Mouse (Mus musculus) fibroblast of lung, adult 2 months (primary cell): ENCODE data around the gene Flcn.
"Not testable (repeated sequence)": the region's sequence is repeated elsewhere in the genome, so short reads cannot be mapped to it uniquely, and the experiment has no call there.

Experiments used
- DNase-seq: peaks from one replicate; pipeline ENCODE4 v3.0.0-alpha.2; 2011; ENCODE audit warnings: low read depth

Gene Flcn

DNA sequence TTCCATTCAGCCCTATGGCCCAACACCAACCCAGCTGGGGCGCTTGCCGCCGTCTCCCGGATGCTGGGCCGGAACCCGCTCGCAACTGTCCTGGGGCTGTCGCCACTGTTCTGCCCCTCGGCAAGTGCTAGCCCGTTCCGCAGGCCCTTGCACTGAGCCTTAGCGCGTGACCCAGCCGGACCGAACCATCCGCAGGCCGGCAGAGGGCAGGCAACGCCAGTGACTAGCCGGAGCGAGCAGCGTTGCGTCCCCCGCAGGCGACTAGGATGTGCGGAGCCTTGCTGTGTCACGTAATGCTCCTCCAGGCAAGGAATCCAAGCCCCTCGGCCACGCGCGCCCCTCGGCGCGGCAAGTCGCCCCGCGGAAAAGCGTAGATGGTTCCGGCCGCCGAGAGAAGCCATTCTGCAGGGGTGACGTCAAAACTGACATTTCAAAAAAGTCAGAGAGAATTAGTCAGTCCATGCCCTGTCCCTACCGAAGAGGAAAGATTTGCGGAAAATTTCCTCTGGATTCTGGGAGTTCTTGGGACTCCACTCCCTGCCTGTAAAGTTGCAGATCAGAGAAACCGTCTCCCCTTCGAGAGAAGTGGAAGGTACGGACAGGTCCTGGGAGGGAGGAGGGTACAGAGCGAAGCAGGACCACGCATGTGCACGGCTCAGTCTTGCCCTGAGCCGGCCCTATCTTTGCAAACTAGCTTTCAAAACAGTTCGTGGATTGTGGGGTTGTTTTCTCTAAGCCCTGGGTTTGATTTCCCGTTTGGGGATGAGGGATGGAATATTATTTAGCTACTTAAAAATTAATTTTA lies at the start of gene Flcn:
Gene Flcn (minus strand): TSS at position 347 of the 805 bp plus-strand sequence.
- DNase-seq = peak; percentile 74

DNA sequence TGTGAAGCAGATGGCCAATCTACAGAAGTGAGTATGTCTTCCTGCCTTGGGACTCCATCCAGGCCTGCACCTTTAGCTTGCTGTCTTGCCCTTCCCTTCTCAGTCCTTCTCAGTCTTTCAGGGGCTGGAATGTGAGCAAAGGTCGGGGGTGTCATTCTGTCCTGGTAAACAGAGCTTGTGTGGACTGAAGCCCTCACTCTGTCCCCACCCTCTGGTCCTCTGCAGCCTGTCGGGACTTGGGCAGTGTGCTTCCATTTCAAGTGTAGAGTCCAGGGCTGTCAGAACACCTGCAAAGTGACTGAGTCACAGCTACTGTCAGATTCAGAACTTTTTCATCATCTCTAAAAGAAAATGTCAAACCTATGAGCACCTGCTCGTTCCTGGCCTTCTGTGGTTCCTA lies 43.0 kb upstream of the Flcn start:
- DNase-seq = no peak

GRCm38 (mm10) chr11:59847891-59848884 lies 38.4 kb upstream of the Flcn start:
- DNase-seq = no peak

DNA sequence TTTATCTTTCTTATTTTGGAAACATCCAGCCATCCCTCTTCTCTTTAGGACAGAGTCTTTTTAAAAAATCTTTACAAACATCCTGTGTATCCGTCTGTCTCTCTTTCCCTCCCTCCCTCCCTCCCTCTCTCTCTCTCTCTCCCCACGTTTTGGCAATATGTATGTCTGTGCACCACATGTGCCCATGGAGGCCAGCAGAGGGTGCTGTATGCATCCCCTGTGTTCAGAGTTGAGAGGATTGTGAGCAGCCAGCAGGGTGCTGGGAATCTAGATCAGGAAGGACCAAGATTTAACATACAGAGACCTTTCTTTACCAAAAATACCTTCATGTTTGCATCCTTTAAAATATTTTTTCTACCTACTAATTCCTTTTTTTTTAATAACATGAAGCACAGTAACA lies 37.3 kb upstream of the Flcn start:
- no peak for DNase-seq

- DNase-seq = no peak
These were observed 36.5 kb upstream of the Flcn start for GRCm38 (mm10) chr11:59846311-59846710.

DNA sequence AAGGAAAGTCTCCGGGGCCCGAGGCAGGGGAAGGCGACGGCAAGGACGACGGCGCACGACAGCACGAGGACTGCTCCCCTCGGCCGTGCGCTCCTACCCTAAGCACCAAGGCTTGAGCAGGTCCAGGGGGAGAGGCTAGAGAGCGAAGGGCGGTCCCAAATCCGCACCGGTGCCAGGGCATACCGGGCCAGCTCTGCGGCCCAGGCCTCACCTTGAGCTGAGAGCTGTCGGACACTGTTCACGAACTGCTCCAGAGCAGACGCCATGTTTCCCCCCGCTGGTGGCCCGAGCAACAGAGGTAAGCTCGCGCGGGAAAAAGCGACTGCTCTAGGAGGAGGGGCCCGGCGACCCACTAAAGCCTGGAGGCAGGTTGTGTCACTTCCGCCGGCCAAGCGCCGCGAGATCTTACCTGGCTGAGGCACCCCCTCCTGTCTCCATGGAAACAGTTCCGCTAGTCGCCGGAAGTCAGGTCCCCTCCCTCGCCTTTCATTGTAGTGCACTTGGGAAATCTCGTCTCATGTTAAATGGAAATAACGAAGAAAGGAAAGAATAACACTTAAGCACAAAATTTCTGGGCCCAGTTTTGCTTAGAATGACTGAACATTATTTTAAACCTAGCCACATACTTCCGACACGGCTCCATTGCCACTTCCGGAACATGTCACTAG lies 29.8 kb upstream of the Flcn start, which contains the start of gene Cops3:
Gene Cops3 (minus strand): TSS at position 380 of the 668 bp plus-strand sequence.
- DNase-seq = peak; percentile 90

DNA sequence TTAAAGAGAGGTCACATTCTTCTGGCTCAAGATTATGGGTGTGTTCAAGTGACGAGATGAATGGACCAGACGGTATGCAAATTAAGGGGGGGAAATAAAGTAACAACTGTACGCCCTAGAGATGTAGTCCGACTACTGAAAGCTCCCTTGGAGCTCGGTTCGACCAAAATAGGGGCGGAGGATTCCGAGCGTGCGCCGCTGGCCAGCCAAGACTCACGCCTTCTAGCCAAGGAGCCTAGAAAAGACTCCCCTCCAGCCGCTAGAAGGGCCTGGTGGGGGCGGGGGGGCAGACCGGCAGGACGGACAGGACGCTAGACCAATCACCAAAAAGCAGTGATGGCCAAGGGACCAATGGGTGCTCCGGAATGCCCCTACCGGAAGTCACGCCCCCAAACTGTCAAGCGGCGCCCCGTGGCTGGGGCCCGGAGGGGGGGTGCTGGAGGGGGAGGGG lies 29.2 kb upstream of the Flcn start, which contains the start of gene Nt5m:
Gene Nt5m (plus strand): TSS at position 440 of the 451 bp plus-strand sequence.
- DNase-seq = peak; percentile 84

GRCm38 (mm10) chr11:59838426-59838825 lies 28.6 kb upstream of the Flcn start:
- DNase-seq = no peak

DNA sequence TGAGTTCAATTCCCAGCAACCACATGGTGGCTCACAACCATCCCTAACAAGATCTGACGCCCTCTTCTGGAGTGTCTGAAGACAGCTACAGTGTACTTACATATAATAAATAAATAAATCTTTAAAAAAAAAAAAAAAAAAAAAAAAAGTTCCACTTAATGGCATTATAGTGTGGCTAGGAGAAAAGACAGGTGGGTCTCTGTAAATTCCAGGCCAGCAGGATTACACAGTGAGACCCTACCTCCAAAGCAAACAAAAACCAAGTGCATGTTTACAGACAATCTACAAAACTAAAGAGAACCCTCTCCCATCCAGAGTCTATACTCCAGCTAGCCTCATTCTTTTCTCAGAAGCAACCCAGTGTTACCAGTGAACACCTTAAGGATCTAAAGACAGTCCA lies 28.0 kb upstream of the Flcn start:
- DNase-seq = not testable (repeated sequence)

DNA sequence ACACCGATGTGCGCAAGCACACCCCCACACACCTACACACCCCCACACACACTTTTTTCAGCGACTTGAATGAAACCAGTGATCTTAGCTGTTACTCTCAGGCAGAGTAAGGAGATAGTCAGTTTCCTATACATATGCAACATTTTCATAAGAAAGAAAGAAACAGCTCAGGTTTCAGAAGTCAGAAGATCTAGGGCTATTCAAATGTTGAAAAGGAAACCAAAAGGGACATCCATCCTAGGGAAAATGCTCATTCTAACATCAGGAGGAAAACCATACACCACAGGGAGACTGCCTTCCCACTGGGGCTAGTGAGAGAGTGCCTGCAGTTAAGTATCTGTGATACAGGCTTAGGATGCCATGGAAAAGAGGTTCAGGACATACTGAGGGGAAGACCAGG lies 11.8 kb upstream of the Flcn start:
- no peak for DNase-seq

DNA sequence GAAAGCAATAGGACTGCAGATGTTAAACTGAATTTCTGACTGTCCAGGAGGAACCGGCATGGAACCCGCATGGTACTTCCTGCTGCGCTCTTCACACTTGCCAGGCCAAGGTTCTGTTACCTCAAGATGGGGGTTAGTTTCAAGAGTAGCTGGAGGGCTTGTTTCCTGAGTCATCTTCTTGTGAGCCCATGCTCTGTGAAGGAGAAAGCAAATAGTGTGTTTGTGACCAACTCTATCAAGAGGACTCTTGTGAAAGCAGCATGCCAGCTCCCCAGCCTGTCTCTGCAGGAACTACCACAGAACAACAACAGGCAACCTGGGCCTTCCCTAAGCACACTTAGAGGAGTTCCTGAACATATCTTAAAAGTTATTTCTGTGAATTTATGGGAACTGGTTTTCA lies 8.1 kb upstream of the Flcn start:
- DNase-seq = no peak

GRCm38 (mm10) chr11:59815482-59816065 lies 5.8 kb upstream of the Flcn start:
- no peak for DNase-seq

DNA sequence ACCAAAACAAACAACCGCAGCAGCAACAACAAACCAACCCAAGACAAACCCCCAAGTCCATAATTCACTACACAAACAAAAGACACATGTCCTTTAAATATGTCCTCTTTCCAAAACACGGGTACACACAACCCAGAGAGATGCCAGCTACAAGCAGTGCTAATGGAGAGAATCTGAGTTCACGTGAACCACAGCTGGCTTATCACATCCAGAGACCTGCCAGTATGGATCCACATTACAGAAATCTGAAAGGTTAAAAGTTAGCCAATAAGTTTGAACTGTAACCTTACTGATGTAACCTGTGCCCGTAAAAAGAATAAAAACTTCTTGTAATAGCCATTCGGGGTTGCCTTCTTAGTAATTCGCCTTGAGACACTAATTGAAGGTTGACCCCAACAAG lies 5.1 kb upstream of the Flcn start:
- no peak for DNase-seq

DNA sequence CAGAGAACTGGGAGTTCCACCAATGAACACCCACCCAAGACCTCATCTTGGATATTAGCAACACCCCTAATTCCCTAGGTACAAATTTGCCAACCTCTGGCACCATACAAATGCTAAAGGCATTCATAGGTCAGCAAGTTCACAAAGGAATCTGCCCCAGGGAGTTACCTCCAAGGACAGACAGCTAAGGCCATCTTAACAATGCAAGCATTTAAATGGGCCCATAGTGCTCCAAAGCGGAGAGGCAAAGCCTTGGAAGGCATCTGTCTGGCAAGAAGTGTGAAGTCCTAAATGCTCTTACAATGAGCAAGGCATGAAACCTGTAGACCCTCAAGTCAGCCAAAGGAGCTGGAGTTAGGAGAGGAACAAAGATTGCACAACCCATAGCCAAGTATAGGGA lies 4.5 kb upstream of the Flcn start:
- DNase-seq = no peak

- no peak for DNase-seq
These were observed 3.5 kb upstream of the Flcn start for GRCm38 (mm10) chr11:59813276-59813675.

DNA sequence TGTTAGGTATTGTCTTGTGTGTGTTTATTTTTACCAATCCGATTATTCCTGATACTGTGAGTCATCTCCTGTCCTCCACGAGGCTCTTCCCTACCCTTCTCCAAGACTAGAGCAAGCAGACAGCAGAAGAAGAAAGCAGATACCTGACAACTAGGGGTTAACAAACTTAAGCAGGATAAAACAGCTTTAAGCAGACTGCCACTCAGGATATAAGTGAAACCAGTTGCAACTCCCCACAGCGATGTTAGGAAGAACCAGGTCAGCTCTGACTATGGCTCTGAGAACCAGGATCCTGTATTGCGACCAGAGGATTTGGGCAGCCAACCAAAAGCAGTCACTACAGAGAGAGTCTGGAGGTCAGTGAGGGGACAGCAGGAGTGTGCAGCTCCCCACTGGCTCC lies 1.4 kb upstream of the Flcn start:
- DNase-seq = no peak

GRCm38 (mm10) chr11:59810480-59811158 lies 803 bp upstream of the Flcn start:
- DNase-seq = no peak

- no peak for DNase-seq
These were observed 646 bp downstream of the Flcn start for GRCm38 (mm10) chr11:59809071-59809669.

DNA sequence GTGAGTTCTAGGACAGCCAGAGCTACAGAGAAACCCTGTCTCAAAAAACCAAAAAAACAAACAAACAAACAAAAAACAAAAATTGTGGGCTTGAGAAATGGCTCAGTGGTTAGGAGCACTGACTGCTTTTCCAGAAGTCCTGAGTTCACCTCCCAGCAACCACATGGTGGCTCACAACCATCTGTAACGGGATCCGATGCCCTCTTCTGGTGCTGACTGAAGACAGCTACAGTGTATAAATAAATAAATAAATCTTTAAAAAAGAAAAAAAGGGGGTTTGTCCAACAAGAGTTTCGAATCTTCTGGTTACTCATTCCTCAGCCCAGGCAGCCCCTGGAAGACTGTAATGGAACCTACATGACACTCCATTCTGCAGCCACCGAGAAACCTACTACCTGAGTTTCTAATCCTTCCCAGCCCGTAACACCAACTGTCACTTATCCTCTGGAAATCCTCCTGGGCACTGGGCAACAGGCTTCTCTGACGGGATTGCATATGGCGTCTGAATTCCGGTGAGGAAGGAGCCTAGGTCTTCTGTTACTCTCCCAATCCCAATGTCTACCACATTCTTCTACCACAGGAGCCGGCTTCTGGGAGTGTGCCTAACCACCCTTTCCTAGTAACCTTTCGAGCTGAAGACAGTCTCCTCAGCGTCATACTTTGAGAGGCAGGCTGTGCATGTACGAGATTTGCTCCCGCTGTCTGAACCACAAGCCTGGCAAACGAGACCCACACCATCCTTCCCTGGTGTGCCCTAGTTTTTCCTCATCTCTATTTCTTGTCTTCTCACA lies 1.5 kb downstream of the Flcn start:
- no peak for DNase-seq

- no peak for DNase-seq
These were observed 4.2 kb downstream of the Flcn start for GRCm38 (mm10) chr11:59805656-59806055.
